Mouse (Mus musculus) left cerebral cortex, postnatal 36 days (tissue): ENCODE results near the gene Cnnm3. TPM values are rescaled to one million over a fixed set of nuclear protein-coding genes. Genes with fewer than 3 reads are reported as not detected.

Experiments
- DNase-seq, 2 experiments: peaks; one replicate each; pipeline ENCODE4 v3.0.0; 2021 to 2022; ENCODE audit warnings: low spot score in 2 of 2, mixed read lengths in 1 of 2
- intact Hi-C: fragments of 180-260 bp; cut with DNase I; formaldehyde crosslinking; loops from one replicate; pipeline ENCODE4 v1.15.1; 2025
- total RNA-seq, 2 experiments: library from RNA; stranded (reverse); gene quantifications; 2 replicates each; pipeline ENCODE4 v1.2.3; 2021

Cnnm3 gene
- 10 to 100 TPM; 30.4 to 32.9 TPM for total RNA-seq

DNA sequence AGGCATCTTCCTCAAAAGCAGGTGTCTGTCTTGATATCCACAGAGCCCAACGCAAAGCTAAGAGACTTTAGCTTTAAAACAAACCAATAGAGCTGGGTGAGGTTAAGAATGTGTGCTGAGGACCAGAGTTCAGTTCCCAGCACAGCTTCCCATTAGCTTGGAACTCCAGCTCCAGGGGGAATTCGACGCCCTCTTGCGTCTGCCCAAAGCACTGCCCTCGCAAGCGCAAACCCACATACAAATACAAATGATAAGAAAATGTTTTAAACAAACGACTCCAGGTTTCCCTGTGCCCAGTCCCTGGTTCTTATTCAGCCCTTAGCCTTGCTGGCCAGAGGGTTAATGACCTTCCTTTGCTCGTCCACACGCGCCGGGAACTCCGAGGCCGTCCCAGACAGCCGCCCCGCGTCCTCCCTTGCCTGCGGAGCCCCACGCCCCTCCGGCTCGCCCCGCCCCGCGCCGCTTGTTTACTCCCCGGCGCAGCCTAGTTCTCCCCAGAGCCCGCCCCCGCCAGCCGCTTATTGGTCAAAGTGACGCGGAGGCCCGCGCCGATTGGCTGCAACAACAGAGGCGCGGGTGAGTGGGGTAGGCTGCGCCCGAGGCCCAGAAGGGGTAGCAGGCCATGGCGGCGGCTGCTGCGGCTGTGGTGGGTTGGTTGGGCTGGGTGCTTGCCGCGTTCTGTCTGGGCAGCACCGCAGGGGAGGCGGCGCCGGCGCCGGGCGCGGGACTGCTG lies at the start of gene Cnnm3:
Gene Cnnm3 (plus strand): TSS at position 579 of the 733 bp plus-strand sequence.
- intact Hi-C loops: loop anchor here (2.0 to 5.0 kb wide), 3 partner anchors 39 to 144 kb away; partner anchors contain the start of genes Kansl3 and Lman2l
- peak; percentile 98 to 99 for DNase-seq

- DNase-seq: no peak
- intact Hi-C loops: no loop called here
Measured at GRCm38 (mm10) chr1:36465641-36466160, 46.0 kb upstream of the Cnnm3 start.

GRCm38 (mm10) chr1:36467446-36467845 lies 44.2 kb upstream of the Cnnm3 start:
- intact Hi-C loops: no loop called here
- DNase-seq: no peak

GRCm38 (mm10) chr1:36469811-36470444 lies 41.7 kb upstream of the Cnnm3 start:
- DNase-seq: no peak
- intact Hi-C loops: loop anchor here (2.0 kb wide), 1 partner anchor 101 kb away; the partner anchor contains the start of gene Kansl3

GRCm38 (mm10) chr1:36471181-36472105 lies 40.2 kb upstream of the Cnnm3 start, which contains the start of gene Cnnm4:
Gene Cnnm4, plus strand, starts transcription at chr1:36471620.
- intact Hi-C loops: loop anchor here (1.0 to 2.0 kb wide), 3 partner anchors 27 to 103 kb away; partner anchors contain the start of genes Cnnm3 and Kansl3
- peak; percentile 85 to 88 for DNase-seq

DNA sequence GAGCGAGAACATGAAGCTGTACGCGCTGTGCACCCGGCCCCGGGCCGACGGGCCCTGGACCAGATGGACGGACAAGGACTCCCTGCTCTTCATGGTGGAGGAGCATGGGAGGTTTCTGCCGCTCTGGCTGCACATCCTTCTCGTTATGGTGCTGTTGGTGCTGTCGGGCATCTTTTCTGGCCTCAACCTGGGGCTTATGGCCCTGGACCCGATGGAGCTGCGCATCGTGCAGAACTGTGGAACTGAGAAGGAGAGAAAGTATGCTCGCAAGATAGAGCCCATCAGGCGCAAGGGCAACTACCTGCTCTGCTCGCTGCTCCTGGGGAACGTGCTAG lies 39.6 kb upstream of the Cnnm3 start:
- intact Hi-C loops: loop anchor here (2.0 kb wide), 1 partner anchor 39 kb away; the partner anchor contains the start of gene Cnnm3
- DNase-seq: no peak

DNA sequence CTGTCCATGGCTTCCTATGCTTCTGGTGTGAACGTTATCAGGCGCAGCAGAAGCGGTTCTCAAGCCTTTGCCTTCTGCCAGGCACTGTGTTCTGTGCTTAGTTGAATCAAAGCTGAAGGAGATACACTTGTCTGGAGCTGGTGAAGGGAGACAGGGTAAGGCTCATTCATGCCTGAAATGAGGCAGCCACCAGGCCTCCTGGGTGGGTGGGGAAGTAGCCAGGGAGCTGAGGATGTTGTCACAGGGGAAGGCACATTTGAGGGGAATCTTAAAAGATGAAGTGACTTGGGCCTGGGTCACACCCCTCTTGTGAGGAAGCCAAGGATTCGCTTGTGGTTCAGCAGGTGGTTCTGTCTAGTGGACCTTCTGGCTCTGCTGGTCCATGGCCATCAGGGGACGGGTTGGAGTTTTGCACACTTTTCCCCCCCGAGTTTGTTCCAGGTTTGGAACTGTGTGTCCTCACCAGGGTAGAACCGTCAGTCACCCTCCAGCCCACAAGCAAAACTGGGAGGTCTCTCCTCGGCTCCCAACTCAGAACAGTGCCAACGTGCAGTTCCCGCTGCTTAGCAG lies 38.4 kb upstream of the Cnnm3 start:
- no peak for DNase-seq
- intact Hi-C loops: loop anchor here (2.0 kb wide), 1 partner anchor 38 kb away; the partner anchor contains the start of gene Cnnm3

DNA sequence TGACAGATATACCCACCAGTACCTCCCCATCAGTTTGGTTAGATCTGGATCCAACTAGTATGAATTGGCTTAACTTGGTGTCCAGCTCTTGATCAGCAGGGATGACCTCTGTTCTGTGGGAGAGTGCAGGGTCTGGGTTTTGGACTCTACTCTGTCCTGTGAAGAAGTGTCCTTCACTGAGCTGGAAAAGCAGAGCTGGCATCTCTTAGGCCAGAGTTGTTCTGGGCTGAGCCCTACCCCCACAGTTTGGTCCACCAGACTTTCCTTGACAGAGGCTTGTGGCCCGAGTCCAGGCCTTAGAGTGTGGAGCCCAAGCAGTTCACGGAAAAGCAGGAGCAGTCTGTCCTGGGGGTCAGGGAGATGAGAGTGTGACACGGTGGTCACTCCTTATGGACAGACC lies 37.0 kb upstream of the Cnnm3 start:
- intact Hi-C loops: no loop called here
- DNase-seq: no peak

DNA sequence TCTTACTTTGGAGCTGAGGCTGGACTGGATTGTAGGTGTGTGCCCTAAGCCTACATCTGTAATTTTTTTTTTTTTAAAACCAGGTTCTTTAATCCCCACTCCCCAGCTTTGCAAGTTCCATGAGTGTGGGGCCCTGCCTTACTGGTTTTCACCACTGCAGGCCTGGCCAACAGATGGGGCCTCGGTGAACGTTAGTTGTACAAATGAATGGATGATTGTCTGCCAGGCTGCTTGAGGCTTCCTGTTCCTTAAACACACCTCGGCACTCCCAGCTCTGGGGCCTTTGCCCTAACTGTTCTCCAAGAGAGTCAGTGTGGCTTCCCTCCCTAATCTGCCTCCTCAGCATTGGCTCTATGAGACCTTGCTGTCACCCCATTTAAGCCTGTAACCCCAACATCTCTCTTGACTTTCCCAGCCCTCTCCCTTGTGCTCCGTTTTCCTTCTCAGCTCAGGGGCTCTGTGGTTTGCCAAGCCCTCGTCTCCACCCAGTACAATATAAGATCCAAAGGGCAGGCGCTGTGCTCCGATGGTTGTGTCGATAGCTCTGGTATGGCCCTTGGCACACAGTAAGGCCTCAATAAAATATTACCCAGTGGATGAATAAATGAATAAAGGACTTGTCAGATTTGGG lies 36.1 kb upstream of the Cnnm3 start:
- no peak for DNase-seq
- intact Hi-C loops: no loop called here

DNA sequence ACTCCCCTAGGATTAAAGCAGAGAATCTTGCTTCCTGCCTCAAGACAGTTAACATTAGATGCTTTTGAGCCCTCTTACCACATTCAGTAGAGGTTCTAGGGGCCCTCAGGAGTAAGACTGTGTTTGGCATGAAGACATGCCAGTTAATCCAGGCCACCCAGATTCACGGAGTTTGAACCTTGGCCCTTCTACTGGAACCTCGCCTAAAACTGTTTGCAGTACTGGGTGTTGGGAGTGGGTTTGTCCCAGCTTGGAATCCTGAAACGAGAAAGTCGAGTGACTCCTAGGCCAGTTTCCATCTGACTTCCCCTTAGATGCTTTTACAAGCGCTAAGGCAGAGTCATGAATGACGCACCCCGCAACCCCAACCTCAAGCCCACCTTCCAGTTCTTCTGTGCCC lies 35.2 kb upstream of the Cnnm3 start:
- intact Hi-C loops: no loop called here
- no peak for DNase-seq

GRCm38 (mm10) chr1:36478343-36478795 lies 33.3 kb upstream of the Cnnm3 start:
- intact Hi-C loops: no loop called here
- DNase-seq: no peak

DNA sequence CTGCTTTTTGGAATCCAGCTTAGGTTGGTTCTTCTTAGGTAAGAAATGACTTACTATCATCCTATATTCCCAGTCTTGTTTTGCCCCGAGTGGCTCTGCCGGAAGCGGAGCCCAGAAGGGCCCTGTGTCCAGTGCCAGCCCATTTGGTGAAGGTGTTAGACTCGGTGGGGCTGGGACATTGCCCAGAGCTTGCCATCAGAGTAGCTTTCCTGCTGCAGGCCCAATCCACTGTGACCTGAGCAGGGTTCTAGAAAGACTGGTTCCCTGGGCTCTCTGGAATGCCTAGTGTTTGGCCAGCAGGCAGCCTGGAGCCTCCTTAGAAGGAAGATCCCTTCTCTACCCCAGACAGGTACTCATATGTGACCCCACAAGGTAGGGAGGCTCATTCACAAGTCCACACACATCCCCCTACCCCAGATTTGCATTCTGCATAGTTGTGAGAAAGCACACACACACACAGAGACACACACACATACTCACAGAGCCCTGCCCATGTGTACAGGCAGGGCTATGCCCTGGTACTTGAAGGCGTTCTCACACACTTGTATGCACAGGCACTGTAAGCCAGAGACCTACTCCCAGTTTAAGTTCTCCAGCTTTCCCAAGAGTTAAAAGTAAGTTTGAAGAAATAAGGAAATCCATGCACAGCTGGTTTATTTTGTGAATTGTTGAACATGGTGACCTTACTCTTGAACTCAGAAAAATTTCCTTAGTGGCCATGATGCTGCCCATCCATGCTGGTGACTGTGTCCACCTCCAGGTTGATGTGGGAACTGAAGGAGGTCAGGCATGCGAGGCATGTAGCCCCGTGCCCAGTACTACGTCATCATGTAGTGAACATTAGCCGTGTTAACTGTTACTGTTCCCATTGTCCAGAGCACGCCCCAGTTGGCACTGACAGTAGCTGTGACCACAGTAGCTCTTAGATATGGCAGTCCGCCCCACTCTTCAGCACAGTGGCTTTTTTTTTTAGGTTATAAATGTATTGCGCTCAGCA lies 31.5 kb upstream of the Cnnm3 start:
- intact Hi-C loops: no loop called here
- DNase-seq: no peak

DNA sequence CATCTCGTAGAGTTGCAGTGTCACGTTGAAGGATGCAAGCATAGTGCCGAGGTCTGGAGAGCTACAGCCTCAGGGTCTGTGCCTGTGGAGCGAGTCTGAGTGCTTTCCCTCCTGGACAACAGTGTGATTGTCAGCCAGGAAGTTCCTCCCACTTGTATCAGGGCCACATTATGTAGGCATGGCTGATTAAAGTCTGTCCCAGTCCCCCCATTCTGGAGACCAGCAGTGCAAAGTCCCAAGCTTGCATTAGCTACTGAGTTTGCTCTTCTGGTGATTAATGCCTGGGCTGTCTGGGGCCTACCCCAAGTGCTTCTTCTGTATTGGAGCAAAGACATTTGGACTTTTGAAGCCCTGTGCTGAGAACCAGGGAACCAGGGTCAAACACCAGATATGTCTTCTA lies 27.8 kb upstream of the Cnnm3 start:
- intact Hi-C loops: no loop called here
- no peak for DNase-seq

- no peak for DNase-seq
- intact Hi-C loops: no loop called here
Measured at GRCm38 (mm10) chr1:36485080-36485479, 26.6 kb upstream of the Cnnm3 start.

DNA sequence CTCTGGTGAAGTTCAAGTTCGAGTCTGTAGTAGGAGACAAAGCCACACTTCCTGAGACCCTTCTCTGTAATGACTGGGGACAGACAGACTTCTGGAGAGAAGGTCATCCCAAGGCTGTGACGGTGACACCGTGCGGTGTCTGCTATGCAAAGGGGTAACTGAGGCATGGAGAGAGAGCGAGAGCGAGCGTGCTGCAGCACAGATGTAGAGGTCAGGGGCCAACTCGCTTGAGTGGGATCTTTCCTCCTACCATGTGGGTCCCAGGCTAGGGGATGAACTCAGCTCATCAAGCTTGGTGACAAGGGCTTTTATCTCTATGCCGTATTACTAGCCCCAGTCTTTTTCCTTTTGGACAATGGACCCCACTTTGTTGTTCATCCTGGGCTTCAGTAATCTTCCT lies 24.6 kb upstream of the Cnnm3 start:
- no peak for DNase-seq
- intact Hi-C loops: no loop called here

- intact Hi-C loops: loop anchor here (10.0 kb wide), 1 partner anchor 165 kb away; no protein-coding TSS in a partner anchor
- DNase-seq: no peak
Measured at GRCm38 (mm10) chr1:36489661-36490060, 22.0 kb upstream of the Cnnm3 start.

DNA sequence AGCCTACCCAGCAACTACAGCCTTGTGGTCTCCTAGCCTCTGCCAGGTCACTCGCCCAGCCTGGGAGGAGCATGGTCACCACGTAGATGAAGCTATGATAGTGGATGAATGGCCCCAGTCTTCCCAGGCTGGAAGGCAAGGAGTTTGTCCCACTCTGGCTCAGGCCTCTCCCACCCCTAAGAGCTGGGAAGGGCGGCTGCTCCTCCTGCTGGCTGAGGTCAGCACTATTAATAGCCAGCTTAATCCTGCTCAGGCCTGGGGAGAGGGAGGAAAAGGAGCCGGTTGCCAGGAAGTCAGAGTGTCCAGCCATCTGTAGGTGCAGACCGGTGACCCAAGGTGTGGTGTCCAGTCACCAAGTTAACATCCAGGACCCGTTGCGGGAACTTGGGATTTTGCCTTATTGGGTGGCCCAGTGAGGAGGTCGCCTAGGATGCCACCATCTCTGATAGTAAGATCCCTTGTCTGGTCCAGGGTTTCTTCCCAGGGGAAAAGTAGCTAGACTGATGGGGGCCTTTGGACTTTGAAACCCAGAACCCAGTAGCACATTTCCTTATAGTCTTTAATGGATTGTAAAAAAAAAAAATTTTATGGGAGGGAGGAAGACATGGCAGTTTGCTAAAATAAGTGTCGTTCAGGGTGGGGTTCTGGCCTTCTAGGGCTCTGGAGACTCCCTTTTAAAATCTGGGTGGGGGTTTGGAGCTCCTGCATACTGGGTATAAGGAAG lies 19.1 kb upstream of the Cnnm3 start:
- intact Hi-C loops: loop anchor here (10.0 kb wide), 1 partner anchor 168 kb away; no protein-coding TSS in a partner anchor
- DNase-seq: no peak
